Mouse (Mus musculus) limb, embryonic 10.5 days (tissue): Measurements from ENCODE around the gene Rhbdf2. TPM values are rescaled to one million over a fixed set of nuclear protein-coding genes. Genes with fewer than 3 reads are reported as not detected.

Source experiments
- DNase-seq: peaks from one replicate; pipeline ENCODE4 v3.0.0-alpha.2; 2017; ENCODE audit warnings: low spot score
- H3K27ac ChIP-seq: fragments of 300-500 bp; sonication (generic); 2 replicates; pipeline ENCODE4 v1.5.1; 2016; ENCODE audit warnings: mild to moderate bottlenecking
- H3K27me3 ChIP-seq: fragments of 300-500 bp; sonication (generic); 2 replicates; pipeline ENCODE4 v1.6.1; 2016; ENCODE audit warnings: low read depth, mild to moderate bottlenecking; ENCODE audit not compliant: poor library complexity, severe bottlenecking
- H3K36me3 ChIP-seq: fragments of 300-500 bp; sonication (generic); 2 replicates; pipeline ENCODE4 v1.6.1; 2016; ENCODE audit warnings: mild to moderate bottlenecking, moderate library complexity
- H3K4me1 ChIP-seq: fragments of 300-500 bp; sonication (generic); 2 replicates; pipeline ENCODE4 v1.6.1; 2016
- H3K4me3 ChIP-seq: fragments of 300-500 bp; sonication (generic); 2 replicates; pipeline ENCODE4 v1.5.1; 2016; ENCODE audit warnings: mild to moderate bottlenecking, moderate library complexity
- H3K9me3 ChIP-seq: fragments of 300-500 bp; sonication (generic); replicated peaks from 2 replicates; pipeline ENCODE4 v1.6.1; 2016; ENCODE audit warnings: mild to moderate bottlenecking
- WGBS: fragments of 180-500 bp; shearing (Covaris S2); methylation state at CpG from one replicate; pipeline ENCODE4 v1.1.7; 2016; 5-methylcytosine and 5-hydroxymethylcytosine counted together
- polyA plus RNA-seq: library from polyadenylated mRNA; unstranded; fragments of >200 nt; fragmentation: Nextera tagmentation; extraction: Ambion mirVana; gene quantifications from 2 replicates; pipeline ENCODE4 v1.2.1, GENCODE M21; 2016

Gene Rhbdf2
- polyA plus RNA-seq, 1 experiment from 2014 or later, result 5.2 TPM

DNA sequence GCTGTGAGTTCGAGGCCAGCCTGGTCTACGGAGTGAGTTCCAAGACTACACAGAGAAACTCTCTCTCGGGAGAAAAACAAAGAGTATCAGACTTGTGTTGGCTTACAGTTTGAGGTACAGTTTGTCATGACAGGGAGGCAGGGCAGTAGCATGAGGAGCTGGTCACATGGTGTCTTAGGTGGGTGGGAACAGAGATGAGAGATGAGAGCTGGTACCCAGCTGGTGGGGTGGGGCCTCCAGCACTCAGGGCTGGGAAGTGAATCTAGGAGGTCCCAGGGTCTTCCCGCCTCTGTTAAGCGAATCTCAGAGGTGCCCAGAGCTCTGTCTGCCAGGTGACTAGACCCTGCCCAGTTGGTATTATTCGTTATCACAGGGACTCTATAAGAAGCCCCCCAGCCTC is 2.7 kb upstream of the Rhbdf2 start:
- WGBS, result 86% methylated on average over 6 of the region's 6 CpGs
- Histone ChIP-seq H3K36me3 (no peaks in the 10 kb centered on the region), H3K4me3 (no peak overlapping the region), H3K27ac (peak overlapping the region; percentile 61; the same call in 1 of the 2 replicates), H3K27me3 (peaks cover 6% of the 10 kb centered on the region; the same call in 1 of the 2 replicates), H3K4me1 (peaks cover 33% of the 10 kb centered on the region), H3K9me3 (no peaks in the 10 kb centered on the region)
- DNase-seq, result no peak

DNA sequence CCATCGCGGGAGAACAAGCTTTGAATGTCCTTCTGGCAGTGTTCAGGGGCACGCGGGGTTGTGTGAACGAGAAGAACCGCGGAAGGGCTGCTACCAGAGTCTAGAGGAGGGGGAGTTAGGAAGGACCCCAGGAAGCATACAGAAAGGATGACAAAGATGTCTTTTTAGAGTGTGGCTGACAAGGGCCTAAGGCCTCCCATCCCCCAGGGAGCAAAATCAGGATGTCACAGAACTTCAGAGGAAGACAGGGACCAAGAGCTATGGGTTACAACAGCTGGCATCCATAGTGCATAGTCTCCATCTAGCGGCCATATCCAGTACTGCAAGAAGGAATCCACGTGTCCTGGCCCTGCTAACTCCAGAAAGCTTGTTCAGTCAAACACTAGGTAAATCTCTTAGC is 1.9 kb upstream of the Rhbdf2 start:
- no peaks in the 10 kb centered on the region for H3K9me3 ChIP-seq
- peaks cover 41% of the 10 kb centered on the region for H3K4me1 ChIP-seq
- WGBS, result 62% methylated on average over 9 of the region's 9 CpGs
- peak overlapping the region; percentile 61; the same call in 1 of the 2 replicates for H3K27ac ChIP-seq
- no peaks in the 10 kb centered on the region for H3K36me3 ChIP-seq
- DNase-seq, result peak; percentile 89
- peaks cover 12% of the 10 kb centered on the region; the same call in 1 of the 2 replicates for H3K27me3 ChIP-seq
- no peak overlapping the region for H3K4me3 ChIP-seq

DNA sequence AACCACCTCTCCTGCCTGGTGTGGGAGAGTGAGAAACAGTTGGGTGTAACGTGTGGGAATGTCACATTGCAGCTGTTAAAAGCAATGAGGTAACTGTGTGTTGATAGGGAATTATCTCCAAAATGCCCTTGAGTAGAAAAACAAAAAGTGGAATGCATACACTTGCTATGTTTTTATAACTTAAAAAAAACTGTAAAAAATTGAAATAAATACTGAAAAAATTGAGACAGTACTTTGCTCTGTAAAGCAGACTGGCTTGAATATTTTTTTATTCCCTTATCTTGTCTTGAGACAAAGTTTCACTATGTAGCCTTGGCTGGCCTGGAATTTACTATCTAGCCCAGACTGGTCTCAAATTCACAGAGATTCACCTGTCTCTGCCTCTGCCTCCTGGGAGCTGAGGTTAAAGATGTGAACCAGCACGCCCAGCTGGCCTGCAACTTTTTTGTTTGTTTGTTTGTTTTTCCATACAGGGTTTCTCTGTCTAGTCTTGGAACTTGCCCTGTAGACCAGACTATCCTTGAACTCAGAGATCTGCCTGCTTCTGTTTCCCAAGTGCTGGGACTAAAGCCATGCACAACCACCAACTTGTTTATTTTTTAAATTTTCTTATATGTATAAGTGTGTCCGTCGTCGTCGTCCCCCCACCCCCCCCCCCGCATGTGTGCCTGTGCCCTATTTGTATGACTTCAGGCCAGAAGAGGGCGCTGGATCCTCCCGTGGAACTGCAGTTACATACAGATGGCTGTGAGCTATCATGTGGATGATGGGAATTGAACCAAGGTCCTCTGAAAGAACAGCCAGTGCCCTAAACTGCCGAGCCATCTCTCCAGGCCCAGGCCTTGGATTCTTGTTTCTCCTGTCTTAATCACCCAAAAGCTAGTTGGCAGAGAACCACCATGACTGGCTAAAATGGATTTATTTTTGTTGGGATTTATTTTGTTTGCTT is 527 bp upstream of the Rhbdf2 start:
- WGBS, result 40% methylated on average over 10 of the region's 10 CpGs

DNA sequence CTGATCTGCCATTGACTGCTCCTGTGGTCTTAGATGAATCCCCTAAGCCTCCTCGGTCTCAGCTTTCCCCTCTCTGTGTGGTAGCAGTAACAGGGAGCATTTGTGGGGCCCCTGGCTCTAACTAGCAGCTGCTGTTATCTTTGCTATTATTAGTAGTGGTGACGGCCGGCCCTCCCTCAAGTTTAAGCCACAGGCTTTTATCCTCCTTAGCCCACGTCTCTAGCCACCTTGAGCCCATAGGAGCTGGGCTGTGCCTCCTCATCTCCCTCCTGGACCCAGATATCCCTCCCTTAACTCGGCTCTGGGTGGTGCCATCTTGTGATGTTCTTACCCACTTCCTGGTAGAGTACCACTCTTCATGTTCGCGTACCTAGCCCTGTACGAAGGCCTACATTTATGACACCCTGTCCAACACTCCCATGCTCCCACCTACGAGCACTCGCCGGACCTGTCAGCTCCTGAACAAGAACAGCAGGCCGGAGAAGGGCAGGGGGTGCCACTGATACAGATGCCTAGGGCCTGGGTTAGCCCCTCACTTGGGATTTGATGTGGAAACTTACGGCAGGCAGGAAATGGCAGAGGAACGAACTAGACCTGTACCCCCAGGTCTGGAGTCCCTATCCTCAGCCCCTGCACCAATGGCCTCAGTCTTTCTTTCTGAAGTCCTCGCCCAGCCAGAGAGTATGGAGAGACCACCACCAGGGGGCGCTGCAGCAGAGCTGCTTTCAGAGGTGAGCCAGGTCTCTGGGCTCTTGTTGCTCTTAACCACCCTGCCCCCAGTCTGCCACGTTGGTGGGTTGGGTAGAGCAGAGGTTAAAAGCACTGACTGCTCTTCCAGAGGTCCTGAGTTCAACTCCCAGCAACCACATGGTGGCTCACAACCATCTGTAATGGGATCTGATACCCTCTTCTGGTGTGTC is 1.5 kb downstream of the Rhbdf2 start:
- Histone ChIP-seq H3K9me3 (no peaks in the 10 kb centered on the region), H3K4me3 (no peak overlapping the region), H3K36me3 (no peaks in the 10 kb centered on the region), H3K27me3 (peaks cover 38% of the 10 kb centered on the region), H3K27ac (no peak overlapping the region), H3K4me1 (peaks cover 58% of the 10 kb centered on the region)
- DNase-seq, result peak; percentile 82
- 75% methylated on average over 17 of the region's 17 CpGs for WGBS

More for the DNA sequence above, 527 bp upstream of the Rhbdf2 start:
- peaks cover 52% of the 10 kb centered on the region for H3K4me1 ChIP-seq
- H3K36me3 ChIP-seq, result no peaks in the 10 kb centered on the region
- no peak overlapping the region for H3K27ac ChIP-seq
- H3K27me3 ChIP-seq, result peaks cover 26% of the 10 kb centered on the region
- no peak for DNase-seq
- H3K9me3 ChIP-seq, result no peaks in the 10 kb centered on the region
- no peak overlapping the region for H3K4me3 ChIP-seq

DNA sequence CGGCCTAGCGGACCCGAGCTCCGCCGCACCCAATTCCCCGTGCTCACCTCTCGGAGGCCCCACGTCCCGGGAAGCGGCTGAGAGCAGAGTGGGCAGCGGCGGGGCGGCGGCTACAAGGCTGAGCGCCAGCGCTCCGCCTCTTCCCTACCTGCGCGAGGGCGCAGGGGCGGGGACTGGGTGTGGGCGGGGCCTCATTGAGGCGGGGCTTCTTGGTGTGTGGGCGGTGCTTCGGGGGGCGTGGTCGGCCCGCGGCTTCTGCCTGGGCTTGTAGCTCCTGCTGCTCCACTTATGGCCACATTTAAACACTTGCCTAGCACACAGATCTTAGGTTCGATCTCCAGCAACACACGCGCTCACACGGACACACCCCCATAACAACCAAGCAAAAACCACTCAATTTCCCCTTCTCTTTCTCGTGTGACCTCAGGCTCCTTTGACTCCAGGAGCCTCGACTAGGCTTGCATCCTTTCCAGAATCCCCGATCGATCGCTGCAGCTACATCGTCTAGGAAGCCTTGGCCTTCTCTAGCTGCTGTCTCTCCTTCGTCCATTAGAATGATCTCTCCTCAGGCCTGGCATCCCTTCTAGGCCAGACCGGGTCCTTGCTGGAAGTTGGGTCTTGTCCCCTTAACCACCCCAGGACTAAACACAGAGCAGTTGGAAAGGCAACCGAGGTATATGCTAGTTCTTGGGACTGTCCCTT is 2.5 kb downstream of the Rhbdf2 start:
- Histone ChIP-seq H3K4me1 (peaks cover 58% of the 10 kb centered on the region), H3K27me3 (peaks cover 39% of the 10 kb centered on the region), H3K27ac (peak overlapping the region; percentile 77)

DNA sequence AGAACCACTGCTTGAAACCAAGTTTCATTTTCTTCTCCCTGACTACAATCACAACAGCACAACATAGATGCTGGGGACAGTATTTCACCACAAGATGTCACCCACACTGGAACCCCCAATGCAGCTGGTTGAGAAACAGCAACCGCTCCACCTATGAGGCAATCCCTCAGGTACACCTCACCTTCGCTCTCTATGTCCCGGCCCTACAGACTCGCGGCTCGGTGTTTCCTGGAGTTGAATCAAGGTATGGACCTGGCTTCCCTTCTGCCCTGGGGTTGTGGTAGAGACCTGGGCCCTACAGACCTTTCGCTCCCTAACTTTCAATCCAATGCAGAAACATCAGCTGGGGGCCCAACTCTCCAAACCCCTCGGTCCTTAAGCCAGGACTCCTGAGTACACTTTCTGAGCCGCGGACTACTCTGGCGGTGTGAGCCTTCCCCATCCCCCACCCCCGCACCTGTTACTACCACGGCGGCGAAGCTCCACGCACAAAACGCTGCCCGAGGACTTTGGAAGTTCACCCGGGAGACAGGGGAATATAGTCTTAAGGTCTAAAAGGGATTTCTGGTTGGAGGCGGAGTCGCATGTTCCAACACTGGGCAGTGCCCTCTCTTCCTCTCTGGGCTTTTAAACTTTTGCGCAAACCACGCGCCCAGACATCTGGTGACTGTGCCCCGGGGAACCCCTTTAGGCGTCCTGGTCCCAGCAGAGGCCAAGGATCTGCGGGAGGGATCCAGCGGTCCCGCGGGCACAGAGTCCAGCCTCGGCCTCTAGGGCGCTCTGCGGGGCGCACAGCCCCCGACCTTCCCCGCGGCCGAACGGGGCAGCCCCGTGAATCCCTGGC is 3.3 kb downstream of the Rhbdf2 start:
- WGBS, result 4% methylated on average over 40 of the region's 40 CpGs
- H3K9me3 ChIP-seq, result no peaks in the 10 kb centered on the region
- peak overlapping the region; percentile 77 for H3K27ac ChIP-seq
- peaks cover 39% of the 10 kb centered on the region for H3K27me3 ChIP-seq
- no peaks in the 10 kb centered on the region for H3K36me3 ChIP-seq
- H3K4me1 ChIP-seq, result peaks cover 65% of the 10 kb centered on the region
- peak overlapping the region; percentile 78 for H3K4me3 ChIP-seq
- no peak for DNase-seq

More for the DNA sequence above, 2.5 kb downstream of the Rhbdf2 start:
- no peaks in the 10 kb centered on the region for H3K9me3 ChIP-seq
- DNase-seq, result peak; percentile 93
- H3K36me3 ChIP-seq, result no peaks in the 10 kb centered on the region
- H3K4me3 ChIP-seq, result peak overlapping the region; percentile 78
- 13% methylated on average over 42 of the region's 42 CpGs for WGBS

DNA sequence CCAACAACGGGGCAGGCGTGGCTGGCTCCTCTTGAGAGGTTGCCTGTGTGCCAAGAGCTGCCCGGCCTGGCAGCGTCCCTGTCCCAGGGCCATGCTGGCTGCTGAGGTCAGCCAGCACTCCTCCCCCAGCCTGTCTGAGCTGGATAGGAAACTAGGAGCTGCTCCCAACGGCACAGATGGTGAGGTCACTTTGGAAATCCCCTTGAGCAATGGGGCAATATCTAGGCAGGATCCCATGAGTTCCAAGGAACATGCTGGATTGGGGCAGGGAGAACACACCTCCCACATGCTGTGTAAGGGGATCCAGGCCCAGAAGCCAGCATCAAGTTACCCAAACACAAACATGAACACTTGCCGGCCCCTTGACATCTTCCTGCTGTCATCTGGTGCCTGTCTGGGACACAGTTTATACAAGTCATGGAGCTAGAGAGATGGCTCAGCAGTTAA is 5.5 kb downstream of the Rhbdf2 start:
- no peak for DNase-seq
- 50% methylated on average over 6 of the region's 6 CpGs for WGBS
- no peaks in the 10 kb centered on the region for H3K36me3 ChIP-seq
- H3K4me3 ChIP-seq, result no peak overlapping the region
- no peaks in the 10 kb centered on the region for H3K9me3 ChIP-seq
- peak overlapping the region; percentile 64; the same call in 1 of the 2 replicates for H3K27ac ChIP-seq
- H3K27me3 ChIP-seq, result peaks cover 39% of the 10 kb centered on the region
- peaks cover 86% of the 10 kb centered on the region for H3K4me1 ChIP-seq

DNA sequence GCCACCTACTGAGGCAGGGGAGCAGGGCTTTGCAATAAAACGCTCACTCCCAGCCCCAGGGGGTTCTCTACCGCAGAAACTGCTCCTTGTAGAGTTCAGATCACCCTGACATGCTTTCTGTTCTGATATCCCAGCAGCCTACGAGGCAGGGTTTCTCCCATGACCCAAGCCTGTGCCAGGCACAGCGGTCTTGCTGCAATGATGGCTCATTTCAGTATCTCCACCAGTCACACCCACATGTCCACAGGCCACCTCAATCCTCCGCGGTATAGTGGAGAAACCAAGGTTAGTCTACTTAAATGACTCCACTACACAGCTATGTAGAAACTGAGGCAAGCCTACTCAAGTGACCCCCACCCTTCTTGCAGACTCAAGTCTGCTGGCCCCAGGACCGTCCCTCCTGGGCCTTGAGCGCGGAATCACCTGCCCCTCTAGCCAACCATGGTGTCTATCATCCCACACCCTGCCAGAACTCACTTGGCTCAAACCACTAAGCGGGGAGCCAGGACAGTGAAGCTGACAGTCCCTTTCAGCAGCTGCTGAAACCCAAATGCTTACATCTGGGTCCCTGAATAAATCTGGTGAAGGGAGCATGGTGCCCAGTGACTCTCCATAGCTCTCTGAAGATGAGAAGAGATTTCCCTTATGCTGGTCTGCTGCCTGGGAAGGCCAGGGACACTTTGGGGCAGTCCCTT is 6.1 kb downstream of the Rhbdf2 start:
- WGBS, result 78% methylated on average over 10 of the region's 10 CpGs
- DNase-seq, result no peak
- peaks cover 39% of the 10 kb centered on the region for H3K27me3 ChIP-seq
- no peaks in the 10 kb centered on the region for H3K36me3 ChIP-seq
- no peaks in the 10 kb centered on the region for H3K9me3 ChIP-seq
- H3K4me1 ChIP-seq, result peaks cover 92% of the 10 kb centered on the region
- H3K4me3 ChIP-seq, result no peak overlapping the region
- H3K27ac ChIP-seq, result peak overlapping the region; percentile 64

DNA sequence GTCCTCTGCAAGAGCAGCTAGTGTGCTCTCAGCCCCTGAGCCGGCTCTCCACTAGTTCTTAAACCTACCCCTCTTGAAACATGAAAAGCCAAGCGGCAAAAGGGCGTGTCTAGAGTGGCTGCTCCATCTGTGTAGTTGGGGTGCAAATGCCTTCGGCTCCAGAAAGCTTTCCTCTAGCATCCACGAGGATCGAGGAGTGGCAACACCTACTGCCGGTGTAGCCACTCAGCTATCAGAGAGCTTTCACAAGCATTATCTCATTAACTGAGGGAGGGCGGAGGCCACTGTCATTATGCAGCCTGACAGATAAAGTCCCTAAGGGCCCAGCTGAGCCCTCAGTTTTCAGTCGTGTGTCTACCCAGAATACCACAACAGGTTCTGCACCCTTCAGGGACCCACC is 6.7 kb downstream of the Rhbdf2 start:
- Histone ChIP-seq H3K4me3 (no peak overlapping the region), H3K36me3 (no peaks in the 10 kb centered on the region), H3K27ac (peak overlapping the region; percentile 64), H3K9me3 (no peaks in the 10 kb centered on the region), H3K27me3 (peaks cover 39% of the 10 kb centered on the region), H3K4me1 (peaks cover 95% of the 10 kb centered on the region)
- WGBS, result 35% methylated on average over 9 of the region's 9 CpGs
- DNase-seq, result no peak

DNA sequence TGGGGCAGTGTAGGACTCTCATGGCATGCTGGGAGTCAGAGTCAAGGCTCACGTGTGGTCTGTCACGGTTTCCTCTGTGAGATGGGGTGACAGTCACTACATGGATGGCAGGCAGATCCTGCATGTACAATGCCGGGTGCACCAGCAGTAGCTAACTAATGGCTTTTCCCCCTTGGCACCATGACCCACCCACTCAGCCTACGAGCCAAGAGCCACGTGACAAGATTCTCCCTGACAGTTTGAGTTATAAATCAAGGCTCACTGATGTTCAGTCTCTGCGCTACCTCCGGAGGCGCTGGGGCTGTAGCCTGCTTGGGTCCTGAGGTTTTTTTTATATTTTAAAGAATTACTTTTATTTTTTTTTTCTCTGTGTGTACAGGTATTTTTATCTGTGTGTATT is 7.3 kb downstream of the Rhbdf2 start:
- peaks cover 34% of the 10 kb centered on the region for H3K27me3 ChIP-seq
- no peak overlapping the region for H3K27ac ChIP-seq
- H3K9me3 ChIP-seq, result no peaks in the 10 kb centered on the region
- H3K4me3 ChIP-seq, result no peak overlapping the region
- DNase-seq, result no peak
- H3K36me3 ChIP-seq, result no peaks in the 10 kb centered on the region
- 60% methylated on average over 8 of the region's 8 CpGs for WGBS
- peaks cover 95% of the 10 kb centered on the region for H3K4me1 ChIP-seq

DNA sequence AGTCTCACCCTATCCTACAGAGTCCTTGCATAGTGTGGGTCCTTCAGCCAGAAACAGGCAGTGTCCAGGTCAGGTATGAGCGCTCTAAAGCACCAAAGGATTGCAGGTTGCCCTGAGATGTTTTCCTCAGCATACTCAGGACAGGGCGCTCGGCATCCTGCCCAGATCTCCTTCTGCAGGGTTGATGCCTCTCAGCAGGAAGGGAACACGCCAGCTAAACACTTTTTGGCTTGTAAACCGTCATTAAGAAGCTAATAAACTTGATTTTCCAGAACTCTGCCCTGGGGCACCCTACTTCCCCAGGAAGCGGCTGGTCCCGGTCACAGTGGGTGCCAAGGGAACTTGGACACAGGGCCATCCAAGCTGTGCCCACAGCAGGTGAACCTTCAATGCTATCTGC is 7.7 kb downstream of the Rhbdf2 start:
- WGBS, result 78% methylated on average over 7 of the region's 7 CpGs
- Histone ChIP-seq H3K27ac (no peak overlapping the region), H3K4me3 (no peak overlapping the region), H3K9me3 (no peaks in the 10 kb centered on the region), H3K27me3 (peaks cover 31% of the 10 kb centered on the region), H3K4me1 (peaks cover 93% of the 10 kb centered on the region), H3K36me3 (no peaks in the 10 kb centered on the region)
- no peak for DNase-seq
